Mouse (Mus musculus) inflammation-experienced regulatory T-cells, adult 6 months (primary cell): Measurements from ENCODE around the gene Htr1b. TPM values are rescaled to one million over a fixed set of nuclear protein-coding genes. Genes with fewer than 3 reads are reported as not detected.
A peak's percentile ranks its signal among the peaks of the same experiment; 100 is the strongest.

ENCODE experiments used
- ATAC-seq: one replicate; pipeline ENCODE4 v1.8.0; 2017
- polyA plus RNA-seq, 3 experiments: library from polyadenylated mRNA; unstranded; fragments of 100-300 nt; shearing (Covaris generic); gene quantifications; one replicate each; pipeline ENCODE4 v1.2.1; 2017

The Htr1b gene
- polyA plus RNA-seq = not detected

GRCm38 (mm10) chr9:81633437-81633973 is at the start of gene Htr1b:
TSS of gene Htr1b (minus strand) at chr9:81633828.
- no peak for ATAC-seq

GRCm38 (mm10) chr9:81676716-81677115 is 43.1 kb upstream of the Htr1b start:
- no peak for ATAC-seq

GRCm38 (mm10) chr9:81637486-81637885 is 3.9 kb upstream of the Htr1b start:
- no peak for ATAC-seq

- ATAC-seq = no peak
Measured at GRCm38 (mm10) chr9:81635109-81635508, 1.5 kb upstream of the Htr1b start.

- ATAC-seq = no peak
Measured at GRCm38 (mm10) chr9:81634163-81634562, 535 bp upstream of the Htr1b start.

- ATAC-seq = no peak
Measured at GRCm38 (mm10) chr9:81632736-81633436, 742 bp downstream of the Htr1b start.

GRCm38 (mm10) chr9:81632191-81632735 is 1.4 kb downstream of the Htr1b start:
- ATAC-seq = no peak

GRCm38 (mm10) chr9:81631581-81632091 is 2.0 kb downstream of the Htr1b start:
- ATAC-seq = no peak

- ATAC-seq = peak; percentile 70
Measured at GRCm38 (mm10) chr9:81626899-81627606, 6.6 kb downstream of the Htr1b start.

- ATAC-seq = no peak
Measured at GRCm38 (mm10) chr9:81625898-81626297, 7.7 kb downstream of the Htr1b start.

- ATAC-seq = no peak
Measured at GRCm38 (mm10) chr9:81622873-81623272, 10.8 kb downstream of the Htr1b start.

- ATAC-seq = no peak
Measured at GRCm38 (mm10) chr9:81611022-81611421, 22.6 kb downstream of the Htr1b start.

Other genes starting within 250 kb of the Htr1b start
- under 1 TPM in 2 of 3 experiments, not detected in 1; 0.20 to 0.74 TPM for gene Mei4, start 229.8 kb upstream of the Htr1b start, polyA plus RNA-seq